Mouse (Mus musculus) lung, postnatal 0 days (tissue): ENCODE measurements around the gene Scnn1a.

Experiments
- CTCF ChIP-seq: IDR thresholded peaks from 2 replicates; pipeline ENCODE4 v1.5.1; 2016; ENCODE audit warnings: antibody characterized with exemption, mild to moderate bottlenecking
- EP300 ChIP-seq: IDR thresholded peaks from 2 replicates; pipeline ENCODE4 v1.6.1; 2016; ENCODE audit warnings: antibody characterized with exemption, mild to moderate bottlenecking, control low read depth

GRCm38 (mm10) chr6:125359999-125360398, 39.5 kb downstream of the Scnn1a start:
- TF ChIP-seq CTCF (peak; percentile 49), EP300 (no peak)
